Mouse (Mus musculus) ovary, adult 2 months (tissue): Measurements from ENCODE around the gene Fbxo8. TPM values are rescaled to one million over a fixed set of nuclear protein-coding genes. Genes with fewer than 3 reads are reported as not detected.

Source experiments
- polyA plus RNA-seq: library from polyadenylated mRNA; depleted of rRNA; stranded (reverse); fragments of >200 nt; gene quantifications from 2 replicates; pipeline ENCODE4 v1.2.3, GENCODE M21; 2012; rRNA removed

The Fbxo8 gene
- 12.3 and 28.1 TPM in 2 replicates for polyA plus RNA-seq

DNA sequence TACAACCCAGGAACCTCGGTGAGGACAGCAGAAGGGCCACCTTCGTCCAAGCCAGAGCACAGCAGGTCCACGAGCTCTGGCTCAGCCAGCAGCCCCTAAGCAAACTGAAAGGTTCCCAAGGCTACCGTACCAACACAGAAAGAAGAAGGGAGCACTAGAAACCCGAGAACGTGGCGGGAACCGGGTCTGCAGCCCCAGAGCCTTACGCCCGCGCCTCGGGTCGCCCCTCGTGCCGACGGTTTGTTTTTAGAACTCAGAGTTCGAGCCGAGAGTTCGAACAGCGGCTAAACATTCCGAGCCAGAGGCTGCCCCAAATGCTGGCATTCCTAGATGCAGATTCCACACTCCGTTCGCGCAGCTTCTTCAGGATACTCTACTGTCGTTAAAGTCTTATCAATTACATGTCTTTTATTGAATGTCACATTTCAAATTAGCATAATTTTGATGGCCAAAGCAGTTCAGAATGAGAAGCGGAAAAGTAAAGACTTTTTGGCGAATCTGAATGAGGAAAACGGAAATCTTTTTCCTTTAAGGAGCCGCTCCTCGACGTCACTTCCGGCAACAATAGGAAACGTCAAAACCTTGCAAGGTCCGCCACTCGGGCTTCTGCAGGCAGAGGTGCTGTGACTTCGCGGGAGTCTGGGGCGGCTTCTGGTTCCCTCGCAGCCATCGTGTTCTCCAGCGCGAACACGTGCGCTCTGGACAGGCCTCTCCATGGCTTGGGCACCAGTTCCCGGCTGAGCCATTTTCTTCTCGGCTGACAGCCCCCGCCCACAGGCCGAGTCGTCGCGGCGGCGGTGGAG is at the start of gene Fbxo8, which contains the start of gene Cep44:
TSS of gene Fbxo8 (plus strand) at position 533 of the 803 bp plus-strand sequence.
TSS of gene Cep44 (minus strand) at position 490 of the 803 bp plus-strand sequence.

Other genes with a start within 250 kb of the Fbxo8 start
- 8.0 and 8.2 TPM in 2 replicates for gene Cep44, start within 50 bp of the Fbxo8 start, polyA plus RNA-seq